Mouse (Mus musculus): Measurements from ENCODE around the gene Sh3bp5l. TPM values are rescaled to one million over a fixed set of nuclear protein-coding genes. Genes with fewer than 3 reads are reported as not detected.
"Not testable (repeated sequence)": the region's sequence is repeated elsewhere in the genome, so short reads cannot be mapped to it uniquely, and the experiment has no call there.

Sh3bp5l gene
- total and polyA plus RNA-seq, 3 experiments, result 31.7 to 32.8 TPM; not detected in 1

DNA sequence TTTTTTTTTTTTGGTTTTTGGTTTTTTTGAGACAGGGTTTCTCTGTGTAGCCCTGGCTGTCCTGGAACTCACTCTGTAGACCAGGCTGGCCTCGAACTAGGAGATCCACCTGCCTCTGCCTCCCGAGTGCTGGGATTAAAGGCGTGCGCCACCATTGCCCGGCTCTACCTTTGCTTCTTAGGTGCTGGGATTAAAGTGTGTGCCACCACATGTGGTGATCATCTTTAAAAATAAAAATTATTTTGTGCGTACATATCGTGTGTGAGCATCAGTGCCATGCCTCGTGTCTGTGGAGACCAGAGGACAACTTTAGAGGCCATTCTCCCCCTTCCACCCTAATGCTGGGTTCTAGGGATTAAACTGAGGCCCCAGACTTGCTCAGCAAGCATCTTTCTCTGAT, 25.2 kb upstream of the Sh3bp5l start:
- not testable (repeated sequence) for H3K4me3 ChIP-seq (ENCODE audit: control insufficient read depth in 1 of 2, insufficient read depth in 1 of 2, low read depth in 2 of 2, low read length in 2 of 2); H3K9me3 ChIP-seq (replicated peaks; ENCODE audit: insufficient read depth, low read length); DNase-seq (ENCODE audit: low read depth, low spot score); H3K9ac ChIP-seq (ENCODE audit: control insufficient read depth, low read depth, low read length, poor library complexity, severe bottlenecking); H3K27ac ChIP-seq (ENCODE audit: control insufficient read depth, low read depth, low read length); H3K27me3 ChIP-seq (ENCODE audit: control insufficient read depth in 1 of 2, insufficient read depth in 2 of 2, low read length in 2 of 2); H3K79me2 ChIP-seq (ENCODE audit: control insufficient read depth, insufficient read depth, low read length, poor library complexity)
- peaks cover 0 to 15% of the 10 kb centered on the region in 2 experiments; a peak in 2 of 4 replicates for H3K36me3 ChIP-seq (ENCODE audit: control insufficient read depth in 1 of 2, insufficient read depth in 2 of 2, low read length in 2 of 2)
- H3K4me1 ChIP-seq (ENCODE audit: control insufficient read depth in 1 of 2, insufficient read depth in 2 of 2, low read length in 2 of 2), result peaks cover 0 to 15% of the 10 kb centered on the region in 2 experiments; a peak in 3 of 4 replicates
- peak; percentile 52; the same call in 1 of the 2 replicates for TF ChIP-seq TBP (IDR thresholded peaks at IDR 0.05; ENCODE audit: low read depth, low read length)

DNA sequence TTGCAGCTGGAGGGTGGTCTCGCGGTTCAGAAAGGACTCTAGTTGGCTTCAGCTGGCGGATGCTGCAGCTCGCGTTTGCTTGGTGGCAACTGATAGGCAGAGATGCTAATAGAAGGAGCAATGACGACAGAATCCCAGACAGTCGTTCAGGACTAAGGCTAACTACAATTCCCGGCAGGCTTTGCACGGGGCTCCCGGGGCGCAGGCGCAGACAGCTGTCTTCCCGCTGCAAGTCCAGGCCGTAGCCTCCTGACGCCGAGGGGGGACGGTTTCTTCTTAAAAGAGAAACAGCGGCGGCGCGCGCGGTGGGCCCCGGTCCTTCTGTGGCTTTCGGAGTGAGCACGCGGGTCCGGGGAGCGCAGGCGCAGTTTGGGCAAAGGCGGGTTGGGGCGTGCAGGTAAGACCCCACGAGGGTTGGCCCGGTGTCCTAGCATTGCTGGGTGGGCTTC, 23.6 kb upstream of the Sh3bp5l start, which contains the start of gene Zfp692:
Gene Zfp692, plus strand, starts transcription at position 210 of the 449 bp plus-strand sequence.
- peak within 1 kb of the TSS; percentile 87 for H3K9ac ChIP-seq (ENCODE audit: control insufficient read depth, low read depth, low read length, poor library complexity, severe bottlenecking)
- 0 out of 2 replicates have a peak, but pooled peaks have one; percentile 27 for TF ChIP-seq MYC (IDR thresholded peaks at IDR 0.05; ENCODE audit: low read depth, low read length)
- no peak for TF ChIP-seq RAD21 (IDR thresholded peaks at IDR 0.05; ENCODE audit: low read depth, low read length)
- no peak for TF ChIP-seq RCOR1 (IDR thresholded peaks at IDR 0.05; ENCODE audit: low read depth, low read length)
- TF ChIP-seq USF1 (IDR thresholded peaks at IDR 0.05; ENCODE audit: low read depth, low read length), result peak; percentile 62
- no peak for TF ChIP-seq USF2 (IDR thresholded peaks at IDR 0.05; ENCODE audit: borderline replicate concordance in 1 of 2, insufficient read depth in 1 of 2, low read depth in 1 of 2, low read length in 2 of 2)
- TF ChIP-seq ELF1 (IDR thresholded peaks at IDR 0.05; ENCODE audit: low read depth, low read length), result peak; percentile 79
- no peak for TF ChIP-seq MXI1 (IDR thresholded peaks at IDR 0.05; ENCODE audit: low read depth, low read length)
- no peak for TF ChIP-seq SMC3 (IDR thresholded peaks at IDR 0.05; ENCODE audit: low read depth, low read length)
- peak; percentile 99 for TF ChIP-seq HCFC1 (IDR thresholded peaks at IDR 0.05; ENCODE audit: low read depth, low read length)
- TF ChIP-seq BHLHE40 (IDR thresholded peaks at IDR 0.05; ENCODE audit: borderline replicate concordance, low read depth, low read length), result no peak
- TF ChIP-seq GATA1 (IDR thresholded peaks at IDR 0.05; ENCODE audit: low read depth, low read length), result no peak
- no peak for TF ChIP-seq CTCF (IDR thresholded peaks at IDR 0.05 in 2 of 3, conservative IDR thresholded peaks at IDR 0.05 in 1 of 3; ENCODE audit: control insufficient read depth in 1 of 3, insufficient read depth in 1 of 3, low read depth in 2 of 3, low read length in 3 of 3, poor library complexity in 1 of 3, severe bottlenecking in 1 of 3)
- TF ChIP-seq TBP (IDR thresholded peaks at IDR 0.05; ENCODE audit: low read depth, low read length), result 0 out of 2 replicates have a peak, but pooled peaks have one; percentile 42
- TF ChIP-seq NRF1 (IDR thresholded peaks at IDR 0.05; ENCODE audit: insufficient read depth, low read depth, low read length, poor library complexity, severe bottlenecking), result peak; percentile 93
- TF ChIP-seq POLR2AphosphoS5 (IDR thresholded peaks at IDR 0.05; ENCODE audit: borderline replicate concordance, low read depth, low read length), result no peak
- TF ChIP-seq SIN3A (IDR thresholded peaks at IDR 0.05; ENCODE audit: low read length), result peak; percentile 98
- peak; percentile 95 for TF ChIP-seq MAX (IDR thresholded peaks at IDR 0.05; ENCODE audit: low read length)
- peak; percentile 60 for TF ChIP-seq TCF12 (IDR thresholded peaks at IDR 0.05; ENCODE audit: low read depth, low read length)
- peak; percentile 58; the same call in 1 of the 2 replicates for TF ChIP-seq E2F4 (IDR thresholded peaks at IDR 0.05; ENCODE audit: borderline replicate concordance, low read depth, low read length)
- peak; percentile 63 for TF ChIP-seq MYB (IDR thresholded peaks at IDR 0.05; ENCODE audit: low read depth, low read length)
- TF ChIP-seq TAL1 (IDR thresholded peaks at IDR 0.05; ENCODE audit: low read length), result no peak
- TF ChIP-seq ZMIZ1 (IDR thresholded peaks at IDR 0.05; ENCODE audit: low read depth, low read length), result peak; percentile 52; the same call in 1 of the 2 replicates
- no peak for TF ChIP-seq CHD1 (IDR thresholded peaks at IDR 0.05; ENCODE audit: low read depth, low read length)
- TF ChIP-seq ZC3H11A (IDR thresholded peaks at IDR 0.05; ENCODE audit: low read depth, low read length), result peak; percentile 73
- no peak for TF ChIP-seq ZKSCAN1 (IDR thresholded peaks at IDR 0.05; ENCODE audit: low read depth, low read length)
- peak; percentile 90 for TF ChIP-seq KAT2A (conservative IDR thresholded peaks at IDR 0.05; ENCODE audit: low read depth, low read length)
- TF ChIP-seq POLR2A (IDR thresholded peaks at IDR 0.05; ENCODE audit: control insufficient read depth in 1 of 2, insufficient read depth in 1 of 2, low read depth in 1 of 2, low read length in 2 of 2, poor library complexity in 1 of 2), result peak in 1 of 2 experiments; percentile 46; a peak in 1 of 4 replicates
- peak; percentile 57 for TF ChIP-seq NELFE (IDR thresholded peaks at IDR 0.05; ENCODE audit: low read depth, low read length)
- peak; percentile 88; the same call in 1 of the 2 replicates for TF ChIP-seq MAZ (IDR thresholded peaks at IDR 0.05; ENCODE audit: low read depth, low read length)
- TF ChIP-seq ETS1 (IDR thresholded peaks at IDR 0.05; ENCODE audit: low read depth, low read length), result no peak; the same call in 1 of the 2 replicates
- peak within 1 kb of the TSS; percentile 60 for H3K27ac ChIP-seq (ENCODE audit: control insufficient read depth, low read depth, low read length)
- H3K27me3 ChIP-seq (ENCODE audit: control insufficient read depth in 1 of 2, insufficient read depth in 2 of 2, low read length in 2 of 2), result no peaks in the 10 kb centered on the region
- H3K4me3 ChIP-seq (ENCODE audit: control insufficient read depth in 1 of 2, insufficient read depth in 1 of 2, low read depth in 2 of 2, low read length in 2 of 2), result peak within 1 kb of the TSS; percentile 78 to 84
- H3K36me3 ChIP-seq (ENCODE audit: control insufficient read depth in 1 of 2, insufficient read depth in 2 of 2, low read length in 2 of 2), result peaks cover 0 to 9% of the 10 kb centered on the region in 2 experiments; a peak in 2 of 4 replicates
- no peaks in the 10 kb centered on the region for H3K9me3 ChIP-seq (replicated peaks; ENCODE audit: insufficient read depth, low read length)
- DNase-seq (ENCODE audit: low read depth, low spot score), result peak; percentile 98
- peaks cover 7% of the 10 kb centered on the region; the same call in 1 of the 2 replicates for H3K79me2 ChIP-seq (ENCODE audit: control insufficient read depth, insufficient read depth, low read length, poor library complexity)
- peaks cover 0 to 15% of the 10 kb centered on the region in 2 experiments; a peak in 3 of 4 replicates for H3K4me1 ChIP-seq (ENCODE audit: control insufficient read depth in 1 of 2, insufficient read depth in 2 of 2, low read length in 2 of 2)
